Mouse (Mus musculus) cerebellum, adult 8-10 months (tissue): ENCODE results near the gene Gm5150.
"Not testable (repeated sequence)": the region's sequence is repeated elsewhere in the genome, so short reads cannot be mapped to it uniquely, and the experiment has no call there.

ENCODE experiments used
- DNase-seq: peaks from one replicate; pipeline ENCODE4 v3.0.0; 2022

Gene Gm5150

GRCm38 (mm10) chr3:16006215-16006614 is at the start of gene Gm5150:
Gm5150 (minus strand) TSS chr3:16006437.
- no peak for DNase-seq

GRCm38 (mm10) chr3:16051736-16052135 is 45.5 kb upstream of the Gm5150 start:
- not testable (repeated sequence) for DNase-seq

- no peak for DNase-seq
Measured at GRCm38 (mm10) chr3:16047288-16047687, 41.1 kb upstream of the Gm5150 start.

GRCm38 (mm10) chr3:16043315-16043714 is 37.1 kb upstream of the Gm5150 start:
- DNase-seq = no peak

GRCm38 (mm10) chr3:16024988-16025387 is 18.8 kb upstream of the Gm5150 start:
- DNase-seq = peak; percentile 7

- DNase-seq = no peak
Measured at GRCm38 (mm10) chr3:16022214-16022613, 16.0 kb upstream of the Gm5150 start.

- DNase-seq = not testable (repeated sequence)
Measured at GRCm38 (mm10) chr3:16014456-16014855, 8.2 kb upstream of the Gm5150 start.

GRCm38 (mm10) chr3:16007827-16008226 is 1.6 kb upstream of the Gm5150 start:
- no peak for DNase-seq

- no peak for DNase-seq
Measured at GRCm38 (mm10) chr3:16003890-16004633, 2.2 kb downstream of the Gm5150 start.

GRCm38 (mm10) chr3:15999479-15999878 is 6.8 kb downstream of the Gm5150 start:
- DNase-seq = not testable (repeated sequence)

- DNase-seq = no peak
Measured at GRCm38 (mm10) chr3:15982216-15982615, 24.0 kb downstream of the Gm5150 start.

- no peak for DNase-seq
Measured at GRCm38 (mm10) chr3:15956921-15957320, 49.3 kb downstream of the Gm5150 start.
